Mouse (Mus musculus): ENCODE results near the gene Hmgb2. TPM values are rescaled to one million over a fixed set of nuclear protein-coding genes. Genes with fewer than 3 reads are reported as not detected.
A peak's percentile ranks its signal among the peaks of the same experiment; 100 is the strongest.

The Hmgb2 gene
- polyA plus RNA-seq, 1 experiment from 2014 or later, result 287 TPM

DNA sequence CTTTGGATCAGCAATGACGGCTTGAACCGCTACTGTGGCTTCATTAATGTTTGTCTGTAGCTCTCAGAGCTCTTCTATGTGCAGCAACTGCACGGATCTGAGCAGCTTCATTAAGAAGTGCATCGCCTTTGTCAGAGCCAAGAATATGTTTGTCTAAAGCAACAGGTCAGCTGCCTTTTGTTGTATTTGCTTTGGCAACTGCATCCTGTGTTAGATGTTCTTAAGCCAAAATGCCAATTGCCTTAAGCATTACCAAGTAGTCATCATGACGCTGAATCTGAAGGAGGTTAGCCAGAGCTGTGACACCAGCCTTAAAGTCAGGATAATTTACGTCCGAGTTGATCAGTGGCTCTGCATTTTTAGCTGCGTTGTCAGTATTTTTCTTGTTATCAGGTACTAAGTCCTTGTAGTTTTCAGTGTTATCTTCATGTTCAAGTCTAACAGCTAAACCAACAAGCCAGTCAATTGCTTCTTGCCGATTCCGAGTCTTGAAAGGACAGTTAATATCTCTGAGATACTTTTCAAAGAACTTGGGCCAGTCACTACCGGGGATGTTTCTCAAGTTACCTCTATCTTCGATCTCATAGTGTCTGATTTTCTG is 8.6 kb downstream of the Hmgb2 start:
- no peak for ATAC-seq
- Histone ChIP-seq H3K27ac (ENCODE audit: low read length) (no peak overlapping the region), H3K9ac (ENCODE audit: low read depth, low read length) (no peak overlapping the region), H3K27me3 (replicated peaks; ENCODE audit: control insufficient read depth, insufficient read depth, low read length) (no peaks in the 10 kb centered on the region), H3K4me1 (ENCODE audit: control insufficient read depth, insufficient read depth, low read length) (no peaks in the 10 kb centered on the region), H3K4me2 (ENCODE audit: low read depth, low read length) (no peak overlapping the region), H3K36me3 (ENCODE audit: control insufficient read depth, insufficient read depth, low read length) (0 out of 2 replicates have a peak, but pooled peaks cover 2% of the 10 kb centered on the region), H3K4me3 (ENCODE audit: low read length) (no peak overlapping the region), H3K9me3 (ENCODE audit: control insufficient read depth, low read length) (no peaks in the 10 kb centered on the region)
- WGBS, result 78% methylated on average over 12 of the region's 12 CpGs

DNA sequence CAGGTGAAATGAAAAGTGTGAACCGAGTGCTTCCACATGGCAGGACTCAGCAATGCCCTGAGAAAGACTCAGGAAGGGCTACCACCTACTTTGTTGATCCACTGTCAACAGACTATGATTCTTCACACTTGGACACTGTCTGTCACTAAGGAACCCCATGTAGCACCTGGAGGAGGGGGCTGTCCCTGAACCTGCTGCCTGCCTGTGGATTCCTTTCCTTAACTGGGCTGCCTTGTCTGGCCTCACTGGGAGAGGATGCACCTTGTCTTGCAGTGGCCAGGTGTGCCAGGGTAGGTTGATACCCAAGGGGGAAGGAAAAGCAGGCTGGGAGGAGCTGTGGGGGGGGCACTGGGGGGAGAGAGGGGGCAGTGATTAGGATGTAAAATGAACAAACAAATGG is 16.3 kb downstream of the Hmgb2 start:
- Histone ChIP-seq H3K27me3 (replicated peaks; ENCODE audit: control insufficient read depth, insufficient read depth, low read length) (no peaks in the 10 kb centered on the region), H3K4me2 (ENCODE audit: low read depth, low read length) (no peak overlapping the region), H3K4me1 (ENCODE audit: control insufficient read depth, insufficient read depth, low read length) (no peaks in the 10 kb centered on the region), H3K9me3 (ENCODE audit: control insufficient read depth, low read length) (no peaks in the 10 kb centered on the region), H3K4me3 (ENCODE audit: low read length) (no peak overlapping the region), H3K9ac (ENCODE audit: low read depth, low read length) (no peak overlapping the region), H3K36me3 (ENCODE audit: control insufficient read depth, insufficient read depth, low read length) (0 out of 2 replicates have a peak, but pooled peaks cover 3% of the 10 kb centered on the region), H3K27ac (ENCODE audit: low read length) (no peak overlapping the region)
- 100% methylated on average over 1 of the region's 1 CpGs for WGBS
- ATAC-seq, result no peak

DNA sequence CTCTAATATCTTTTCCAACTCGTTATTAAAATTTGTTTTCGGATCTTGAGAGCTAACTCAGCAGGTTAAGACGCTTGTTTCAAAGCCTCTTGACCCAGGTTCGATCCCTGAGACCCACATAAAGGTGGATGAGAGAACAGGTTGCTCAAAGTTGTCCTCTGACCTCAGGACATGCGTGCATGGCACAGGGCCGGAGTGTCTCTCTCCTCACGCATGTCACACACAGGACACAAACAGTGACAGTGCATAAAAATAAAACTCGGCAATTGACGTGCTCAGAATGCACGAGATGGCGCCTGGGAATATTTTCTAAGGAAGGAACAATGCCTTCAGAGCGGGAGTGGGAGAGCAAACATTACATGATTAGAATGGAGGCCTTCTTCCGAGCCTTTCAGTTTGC is 18.5 kb downstream of the Hmgb2 start:
- Histone ChIP-seq H3K27me3 (replicated peaks; ENCODE audit: control insufficient read depth, insufficient read depth, low read length) (no peaks in the 10 kb centered on the region), H3K9ac (ENCODE audit: low read depth, low read length) (no peak overlapping the region)

DNA sequence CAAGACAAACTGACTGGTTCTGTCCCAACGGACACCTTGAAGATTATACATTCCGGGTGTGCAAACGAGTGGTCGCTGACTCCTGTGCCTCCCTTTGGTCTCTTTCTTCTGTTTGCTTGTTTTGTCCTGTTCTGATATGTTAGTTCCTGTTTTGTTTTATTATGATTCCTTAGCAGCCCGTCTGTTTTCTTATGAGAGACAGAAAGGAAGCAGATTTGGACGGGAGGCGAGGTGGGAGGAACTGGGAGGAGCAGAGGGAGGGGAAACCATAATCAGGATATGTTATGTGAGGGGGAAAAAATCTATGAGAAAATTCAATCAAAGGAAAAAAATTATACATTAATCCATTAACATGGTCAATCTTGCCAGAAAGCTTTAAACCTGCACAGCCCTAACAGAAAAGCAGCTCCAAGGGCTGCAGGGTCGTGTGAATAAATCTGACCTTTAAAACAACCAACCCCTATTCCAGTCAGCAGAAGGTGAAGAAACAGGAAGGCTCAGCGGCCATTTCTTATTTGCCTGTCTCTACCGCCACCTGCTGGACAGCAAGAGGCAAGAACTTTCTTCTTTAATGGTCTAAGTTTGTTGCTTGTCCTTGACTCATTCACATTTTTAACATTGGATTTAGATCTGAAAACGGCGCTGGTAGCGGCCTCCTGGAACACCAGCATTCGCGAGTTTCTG is 19.1 kb downstream of the Hmgb2 start:
- no peaks in the 10 kb centered on the region for H3K9me3 ChIP-seq (ENCODE audit: control insufficient read depth, low read length)
- no peak overlapping the region for H3K9ac ChIP-seq (ENCODE audit: low read depth, low read length)
- no peaks in the 10 kb centered on the region for H3K4me1 ChIP-seq (ENCODE audit: control insufficient read depth, insufficient read depth, low read length)
- no peak overlapping the region for H3K4me3 ChIP-seq (ENCODE audit: low read length)
- WGBS, result 23% methylated on average over 15 of the region's 15 CpGs
- 0 out of 2 replicates have a peak, but pooled peaks cover 8% of the 10 kb centered on the region for H3K36me3 ChIP-seq (ENCODE audit: control insufficient read depth, insufficient read depth, low read length)
- H3K27ac ChIP-seq (ENCODE audit: low read length), result no peak overlapping the region
- H3K4me2 ChIP-seq (ENCODE audit: low read depth, low read length), result no peak overlapping the region; the same call in 1 of the 2 replicates
- no peaks in the 10 kb centered on the region for H3K27me3 ChIP-seq (replicated peaks; ENCODE audit: control insufficient read depth, insufficient read depth, low read length)
- peak; percentile 79 for ATAC-seq

More for the DNA sequence above, 18.5 kb downstream of the Hmgb2 start:
- Histone ChIP-seq H3K9me3 (ENCODE audit: control insufficient read depth, low read length) (no peaks in the 10 kb centered on the region), H3K4me1 (ENCODE audit: control insufficient read depth, insufficient read depth, low read length) (no peaks in the 10 kb centered on the region), H3K4me3 (ENCODE audit: low read length) (no peak overlapping the region), H3K4me2 (ENCODE audit: low read depth, low read length) (no peak overlapping the region; the same call in 1 of the 2 replicates), H3K36me3 (ENCODE audit: control insufficient read depth, insufficient read depth, low read length) (0 out of 2 replicates have a peak, but pooled peaks cover 6% of the 10 kb centered on the region), H3K27ac (ENCODE audit: low read length) (no peak overlapping the region)
- 91% methylated on average over 13 of the region's 13 CpGs for WGBS
- ATAC-seq, result no peak

DNA sequence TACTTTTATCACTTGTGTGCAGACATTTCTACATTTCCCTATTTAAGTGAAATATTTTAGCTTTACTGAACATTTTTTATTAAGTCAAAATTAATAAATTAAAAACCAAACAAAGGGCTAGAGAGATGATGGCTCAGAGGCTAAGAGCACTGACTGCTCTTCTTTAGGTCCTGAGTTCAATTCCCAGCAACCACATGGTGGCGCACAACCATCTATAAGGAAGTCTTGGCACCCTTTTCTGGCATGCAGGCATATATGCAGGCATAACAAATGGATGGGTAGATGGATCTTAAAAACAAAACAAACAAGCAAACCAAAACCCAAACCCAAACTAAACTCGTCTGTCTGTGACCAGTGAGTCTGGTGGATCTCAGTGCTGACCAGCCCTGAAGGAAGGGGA is 20.5 kb downstream of the Hmgb2 start:
- no peak for ATAC-seq
- no peaks in the 10 kb centered on the region for H3K27me3 ChIP-seq (replicated peaks; ENCODE audit: control insufficient read depth, insufficient read depth, low read length)
- WGBS, result 59% methylated on average over 2 of the region's 2 CpGs
- no peak overlapping the region for H3K27ac ChIP-seq (ENCODE audit: low read length)
- H3K4me2 ChIP-seq (ENCODE audit: low read depth, low read length), result no peak overlapping the region
- H3K4me1 ChIP-seq (ENCODE audit: control insufficient read depth, insufficient read depth, low read length), result no peaks in the 10 kb centered on the region
- H3K9ac ChIP-seq (ENCODE audit: low read depth, low read length), result no peak overlapping the region
- H3K4me3 ChIP-seq (ENCODE audit: low read length), result no peak overlapping the region
- H3K9me3 ChIP-seq (ENCODE audit: control insufficient read depth, low read length), result no peaks in the 10 kb centered on the region
- H3K36me3 ChIP-seq (ENCODE audit: control insufficient read depth, insufficient read depth, low read length), result 0 out of 2 replicates have a peak, but pooled peaks cover 9% of the 10 kb centered on the region

DNA sequence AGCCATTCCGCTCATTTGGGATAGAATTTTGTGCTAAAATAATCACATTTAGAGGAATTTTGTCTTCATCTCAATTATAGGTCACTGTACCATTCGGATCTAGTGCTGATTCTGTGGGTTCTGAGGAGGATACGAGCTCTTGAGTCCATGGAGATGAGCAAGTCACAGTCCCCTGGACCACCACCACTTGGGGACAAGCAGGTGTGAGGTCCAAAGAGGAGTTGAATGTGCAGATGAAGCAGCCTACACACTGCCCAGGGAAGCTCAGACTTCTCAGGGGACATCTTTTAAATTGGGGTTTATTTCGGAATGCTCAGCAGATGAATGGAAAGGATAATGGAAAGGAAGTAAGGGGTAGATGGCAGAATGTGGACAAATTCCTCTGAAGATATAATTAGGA is 21.4 kb downstream of the Hmgb2 start:
- Histone ChIP-seq H3K9me3 (ENCODE audit: control insufficient read depth, low read length) (no peaks in the 10 kb centered on the region), H3K4me3 (ENCODE audit: low read length) (no peak overlapping the region), H3K27ac (ENCODE audit: low read length) (no peak overlapping the region), H3K4me2 (ENCODE audit: low read depth, low read length) (no peak overlapping the region), H3K4me1 (ENCODE audit: control insufficient read depth, insufficient read depth, low read length) (no peaks in the 10 kb centered on the region), H3K9ac (ENCODE audit: low read depth, low read length) (no peak overlapping the region), H3K27me3 (replicated peaks; ENCODE audit: control insufficient read depth, insufficient read depth, low read length) (no peaks in the 10 kb centered on the region), H3K36me3 (ENCODE audit: control insufficient read depth, insufficient read depth, low read length) (0 out of 2 replicates have a peak, but pooled peaks cover 9% of the 10 kb centered on the region)
- WGBS, result 88% methylated on average over 4 of the region's 4 CpGs
- no peak for ATAC-seq

DNA sequence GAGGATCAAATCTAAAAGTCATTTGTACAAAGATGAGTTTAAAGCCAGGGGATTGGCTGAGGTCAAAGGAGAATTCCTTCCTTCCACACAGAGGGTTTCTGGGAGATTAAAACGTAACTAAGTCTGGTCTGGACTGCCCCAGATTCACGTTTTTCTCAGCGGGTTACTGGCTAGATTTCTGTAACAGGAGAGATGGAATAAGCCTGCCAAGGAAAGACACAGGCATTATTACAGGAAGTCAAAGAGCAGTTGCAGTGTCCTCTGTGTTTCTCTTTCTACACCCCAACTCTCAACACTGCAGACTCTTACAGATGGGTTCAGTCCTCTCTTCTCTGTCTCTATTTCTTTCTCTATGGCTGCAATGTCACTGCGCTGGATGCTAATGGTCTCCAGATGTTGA is 22.8 kb downstream of the Hmgb2 start:
- no peak for ATAC-seq
- 0 out of 2 replicates have a peak, but pooled peaks cover 9% of the 10 kb centered on the region for H3K36me3 ChIP-seq (ENCODE audit: control insufficient read depth, insufficient read depth, low read length)
- H3K4me1 ChIP-seq (ENCODE audit: control insufficient read depth, insufficient read depth, low read length), result no peaks in the 10 kb centered on the region
- H3K9ac ChIP-seq (ENCODE audit: low read depth, low read length), result no peak overlapping the region
- H3K4me2 ChIP-seq (ENCODE audit: low read depth, low read length), result no peak overlapping the region
- 76% methylated on average over 4 of the region's 4 CpGs for WGBS
- no peaks in the 10 kb centered on the region for H3K27me3 ChIP-seq (replicated peaks; ENCODE audit: control insufficient read depth, insufficient read depth, low read length)
- no peaks in the 10 kb centered on the region for H3K9me3 ChIP-seq (ENCODE audit: control insufficient read depth, low read length)
- H3K27ac ChIP-seq (ENCODE audit: low read length), result no peak overlapping the region
- no peak overlapping the region for H3K4me3 ChIP-seq (ENCODE audit: low read length)

DNA sequence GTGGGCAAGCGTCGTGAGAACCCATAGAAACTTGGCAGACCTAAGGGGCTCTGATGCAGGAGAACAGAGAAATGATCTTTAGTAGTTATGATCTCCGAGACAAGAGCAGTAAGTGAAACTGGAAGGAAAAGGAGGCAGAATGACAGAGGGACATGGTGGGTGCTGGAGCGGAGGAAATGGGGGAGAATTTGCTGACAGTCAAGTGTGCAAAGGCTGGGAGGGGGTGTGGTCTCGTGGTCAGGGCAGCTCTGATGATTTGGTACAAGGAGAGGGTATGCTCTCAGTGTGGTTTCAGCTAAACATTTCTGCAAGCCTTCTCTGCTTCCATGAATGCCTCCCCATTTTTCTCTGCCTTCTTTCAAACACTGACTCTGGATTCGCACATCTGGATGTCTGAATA is 24.5 kb downstream of the Hmgb2 start:
- H3K4me3 ChIP-seq (ENCODE audit: low read length), result no peak overlapping the region
- no peaks in the 10 kb centered on the region for H3K4me1 ChIP-seq (ENCODE audit: control insufficient read depth, insufficient read depth, low read length)
- H3K9ac ChIP-seq (ENCODE audit: low read depth, low read length), result no peak overlapping the region
- H3K27ac ChIP-seq (ENCODE audit: low read length), result no peak overlapping the region
- ATAC-seq, result no peak
- H3K36me3 ChIP-seq (ENCODE audit: control insufficient read depth, insufficient read depth, low read length), result 0 out of 2 replicates have a peak, but pooled peaks cover 9% of the 10 kb centered on the region
- no peak overlapping the region for H3K4me2 ChIP-seq (ENCODE audit: low read depth, low read length)
- WGBS, result 90% methylated on average over 6 of the region's 6 CpGs
- no peaks in the 10 kb centered on the region for H3K27me3 ChIP-seq (replicated peaks; ENCODE audit: control insufficient read depth, insufficient read depth, low read length)
- H3K9me3 ChIP-seq (ENCODE audit: control insufficient read depth, low read length), result no peaks in the 10 kb centered on the region

DNA sequence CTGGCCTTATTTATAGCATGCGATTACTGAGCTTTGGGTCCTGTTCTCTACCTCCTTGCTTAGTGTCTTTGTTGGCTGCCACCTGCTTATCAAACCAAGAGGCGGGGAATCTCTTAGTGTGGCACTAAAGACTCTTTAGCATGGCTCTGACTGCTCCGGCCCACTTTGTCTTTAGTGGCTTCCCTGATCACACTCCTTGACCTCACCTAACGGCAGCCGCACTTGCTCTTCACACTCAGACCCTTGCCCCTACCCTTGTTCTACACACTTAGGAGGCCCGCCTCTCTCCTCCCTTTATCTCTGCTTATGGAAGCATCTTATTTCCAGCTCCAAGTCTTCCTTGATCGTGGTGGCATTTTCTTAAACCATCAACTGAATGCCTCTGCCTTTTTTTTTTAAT is 26.9 kb downstream of the Hmgb2 start:
- no peak overlapping the region for H3K4me2 ChIP-seq (ENCODE audit: low read depth, low read length)
- 0 out of 2 replicates have a peak, but pooled peaks cover 9% of the 10 kb centered on the region for H3K36me3 ChIP-seq (ENCODE audit: control insufficient read depth, insufficient read depth, low read length)
- H3K27ac ChIP-seq (ENCODE audit: low read length), result no peak overlapping the region
- 78% methylated on average over 7 of the region's 7 CpGs for WGBS
- H3K4me3 ChIP-seq (ENCODE audit: low read length), result no peak overlapping the region
- H3K27me3 ChIP-seq (replicated peaks; ENCODE audit: control insufficient read depth, insufficient read depth, low read length), result no peaks in the 10 kb centered on the region
- no peak for ATAC-seq
- H3K9me3 ChIP-seq (ENCODE audit: control insufficient read depth, low read length), result no peaks in the 10 kb centered on the region
- no peaks in the 10 kb centered on the region for H3K4me1 ChIP-seq (ENCODE audit: control insufficient read depth, insufficient read depth, low read length)
- no peak overlapping the region for H3K9ac ChIP-seq (ENCODE audit: low read depth, low read length)
